Mouse (Mus musculus): ENCODE data around the gene Zmiz1.

GRCm38 (mm10) chr14:25594611-25595010 is 135.6 kb downstream of the Zmiz1 start:
- TF ChIP-seq CTCF (IDR thresholded peaks at IDR 0.05; ENCODE audit: insufficient read depth, low read length) (no peak), POLR2A (IDR thresholded peaks at IDR 0.05; ENCODE audit: borderline replicate concordance, extremely low read depth, low read depth, low read length) (no peak)
